In the genomic region with DNA sequence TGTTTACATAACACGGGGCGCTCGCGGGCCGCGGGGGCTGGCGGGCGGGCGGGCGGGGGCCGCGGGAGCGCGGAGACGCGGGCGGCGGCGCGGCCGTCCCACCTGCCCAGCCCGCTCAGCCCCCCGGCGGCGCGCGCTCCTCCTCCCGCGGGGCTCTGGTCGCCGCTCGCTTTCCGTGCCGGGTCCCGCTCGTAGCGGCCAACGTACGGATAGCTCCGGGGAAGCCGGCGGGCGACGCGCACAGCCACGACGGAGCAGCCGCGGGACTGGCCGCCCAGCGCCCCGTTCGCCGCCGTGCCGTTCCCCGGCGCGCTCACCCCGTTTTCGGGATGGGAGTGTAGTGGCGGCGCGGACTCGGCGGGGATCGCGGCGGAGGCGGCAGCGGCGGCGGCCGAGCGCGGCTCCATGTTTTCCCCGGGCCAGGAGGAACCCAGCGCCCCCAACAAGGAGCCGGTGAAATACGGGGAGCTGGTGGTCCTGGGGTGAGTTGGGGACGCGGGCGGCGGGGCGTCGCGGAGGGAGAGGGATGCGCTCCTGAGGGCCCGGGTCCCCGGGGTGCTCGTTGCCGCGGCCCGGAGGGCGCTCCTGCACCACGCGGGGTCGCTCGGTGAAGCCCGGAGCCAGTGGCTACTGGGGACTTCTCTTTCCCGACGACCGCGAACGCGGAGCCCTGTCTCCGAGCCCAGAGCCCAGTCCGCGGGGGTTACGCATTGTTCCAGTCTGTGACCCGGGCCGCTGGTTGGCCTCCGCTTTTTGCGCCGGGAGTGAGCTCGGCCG, we compare ENCODE assay signal across 8 mouse cellular contexts. TPM values are rescaled to one million over a fixed set of nuclear protein-coding genes. Genes with fewer than 3 reads are reported as not detected.
DNase-seq lines count a peak whose midpoint lies in the region.

A gene (plus strand): TSS at position 72 of the 777 bp plus-strand sequence.

- intact Hi-C loops in gastrocnemius, postnatal 36 days (cut with DNase I): no loop called here

- peak; percentile 77 for DNase-seq in adrenal gland, postnatal 25 days
- peak; percentile 88 for DNase-seq in embryo, embryonic 11 days
- DNase-seq in gastrocnemius, postnatal 36 days: peak; percentile 65 to 69
- DNase-seq in induced T-regulatory cell, adult 2 months (ENCODE audit: low read depth): peak; percentile 13
- peak; percentile 39 to 43 for DNase-seq in left cerebral cortex, adult 8-10 months (ENCODE audit: low spot score in 2 of 2)
- peak; percentile 80 to 85 for DNase-seq in lung, postnatal 4 days
- DNase-seq in right cerebral cortex, postnatal 10 days (ENCODE audit: low spot score in 2 of 2): peak; percentile 70 to 76
- DNase-seq in c-Kit-positive CD71-positive TER-119-positive erythroid progenitor cells, embryonic 14.5 days (ENCODE audit: low spot score): no peak

RNA-seq across cellular contexts. Expression of the gene that starts here (rescaled TPM):
- total RNA-seq in adrenal gland, postnatal 25 days (2021): 17.8 and 27.7 TPM in 2 replicates
- 10 to 100 TPM; 14.0 to 17.0 TPM for total RNA-seq in gastrocnemius, postnatal 36 days (2021)
- total RNA-seq in left cerebral cortex, adult 8-10 months (2022): 10 to 100 TPM; 21.6 to 33.7 (median 30.5) TPM
